Mouse (Mus musculus) lung, postnatal 25 days (tissue): Measurements from ENCODE around the gene Gm13101.
"Not testable (repeated sequence)": the region's sequence is repeated elsewhere in the genome, so short reads cannot be mapped to it uniquely, and the experiment has no call there.

ENCODE experiments used
- DNase-seq: peaks from one replicate; pipeline ENCODE4 v3.0.0; 2022; ENCODE audit warnings: low spot score

The Gm13101 gene

DNA sequence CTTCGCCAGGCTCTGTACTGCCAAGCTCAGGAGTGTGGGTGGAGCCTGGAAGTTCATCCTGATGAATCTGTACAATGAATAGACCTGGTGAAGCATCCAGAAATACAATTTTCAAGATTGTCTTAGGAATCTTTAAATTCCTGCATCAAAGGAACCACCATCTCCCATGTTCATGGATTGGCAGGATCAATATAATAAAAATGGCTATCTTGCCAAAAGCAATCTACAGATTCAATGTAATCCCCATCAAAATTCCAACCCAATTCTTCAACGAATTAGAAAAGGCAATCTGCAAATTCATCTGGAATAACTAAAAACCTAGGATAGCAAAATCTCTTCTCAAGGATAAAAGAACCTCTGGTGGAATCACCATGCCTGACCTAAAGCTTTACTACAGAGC lies at the start of gene Gm13101:
Gene Gm13101 (minus strand): TSS at position 101 of the 400 bp plus-strand sequence.
- not testable (repeated sequence) for DNase-seq

- not testable (repeated sequence) for DNase-seq
Measured at GRCm38 (mm10) chr4:143994269-143994668, 27.5 kb upstream of the Gm13101 start, which contains the start of gene Pramef17. Gene Pramef17 (minus strand): TSS chr4:143994369.

GRCm38 (mm10) chr4:143988126-143988525 lies 21.4 kb upstream of the Gm13101 start:
- peak; percentile 54 for DNase-seq

DNA sequence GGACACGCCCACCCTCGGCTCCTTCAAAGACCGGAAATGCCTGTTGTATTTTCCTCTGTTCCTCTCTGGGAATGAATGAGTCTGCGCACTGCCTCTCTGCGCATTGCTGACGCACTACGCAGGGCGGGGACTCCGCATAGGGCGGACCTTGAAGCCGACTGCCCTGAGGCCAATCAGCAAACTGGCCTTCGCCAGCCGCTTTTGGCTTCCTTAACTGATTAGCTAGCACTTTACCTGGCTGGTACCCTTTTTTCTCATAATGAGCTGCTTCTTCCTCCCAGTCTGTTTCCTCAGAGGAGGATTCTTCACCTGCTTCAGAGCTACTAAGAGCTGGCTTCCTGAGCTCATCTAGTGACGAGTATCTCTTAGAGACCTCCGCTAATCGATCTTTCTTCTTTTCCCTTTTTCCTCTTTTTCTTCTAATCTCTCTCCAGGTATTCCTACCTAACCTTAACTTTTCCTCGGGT lies 20.8 kb upstream of the Gm13101 start:
- DNase-seq = peak; percentile 63

DNA sequence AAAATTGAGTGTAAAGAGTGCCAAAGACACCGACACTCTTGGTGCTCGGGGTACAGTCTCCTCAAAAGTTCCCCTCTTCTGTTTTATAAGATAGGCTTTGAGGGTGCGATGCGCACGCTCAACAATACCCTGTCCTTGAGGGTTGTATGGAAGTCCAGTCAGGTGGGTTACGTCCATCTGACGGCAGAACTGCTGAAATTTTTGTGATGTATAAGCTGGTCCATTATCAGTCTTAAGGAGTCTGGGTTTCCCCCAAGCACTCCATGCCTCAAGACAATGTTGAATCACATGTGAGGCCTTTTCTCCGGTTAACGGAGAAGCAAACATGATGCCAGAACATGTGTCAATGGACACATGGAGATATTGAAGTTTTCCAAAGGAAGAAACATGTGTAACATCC lies 19.0 kb upstream of the Gm13101 start:
- DNase-seq = peak; percentile 30

DNA sequence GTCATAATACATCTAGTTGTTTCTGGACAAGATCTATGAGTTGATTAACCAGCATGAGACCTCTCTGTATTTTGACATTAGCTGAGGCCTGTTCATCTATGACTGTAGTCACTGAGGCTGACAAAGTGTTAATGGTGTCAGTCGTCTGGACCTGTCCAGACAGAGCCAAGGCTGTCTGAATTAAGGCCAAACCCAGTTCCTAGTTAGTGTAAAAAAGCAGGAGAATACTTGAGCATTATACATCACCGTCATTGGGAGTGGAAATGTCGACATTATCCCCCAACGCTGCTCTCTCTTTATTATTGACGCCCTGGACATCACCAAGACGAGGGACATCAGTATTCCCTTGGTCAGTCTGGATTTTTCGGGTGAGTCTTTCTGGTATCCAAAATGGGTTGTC lies 18.4 kb upstream of the Gm13101 start:
- DNase-seq = peak; percentile 17

GRCm38 (mm10) chr4:143983446-143983845 lies 16.7 kb upstream of the Gm13101 start:
- DNase-seq = not testable (repeated sequence)

DNA sequence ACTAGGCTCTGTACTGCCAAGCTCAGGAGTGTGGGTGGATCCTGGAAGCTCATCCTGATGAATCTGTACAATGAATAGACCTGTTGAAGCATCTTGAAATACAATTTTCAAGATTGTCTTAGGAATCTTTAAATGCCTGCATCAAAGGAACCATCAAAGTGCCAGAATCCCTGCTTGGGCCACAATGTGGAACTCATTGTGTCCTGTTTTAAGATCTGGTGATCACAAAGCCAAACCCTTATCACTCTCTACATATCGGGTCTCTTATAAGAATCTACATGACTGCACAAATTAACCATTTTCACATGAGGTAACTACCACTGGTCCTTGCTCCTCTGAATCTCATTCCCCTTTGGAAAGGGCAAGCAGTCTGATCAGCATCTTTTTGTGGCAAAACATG lies 15.8 kb downstream of the Gm13101 start, which contains the start of gene Pramef25:
Gene Pramef25 (minus strand): TSS at position 101 of the 400 bp plus-strand sequence.
- DNase-seq = not testable (repeated sequence)
